Mouse (Mus musculus) thymus, postnatal 0 days (tissue): ENCODE measurements around the gene Slc16a5. TPM values are rescaled to one million over a fixed set of nuclear protein-coding genes. Genes with fewer than 3 reads are reported as not detected.

Experiments used
- DNase-seq: peaks from one replicate; pipeline ENCODE4 v3.0.0-alpha.2; 2015; ENCODE audit warnings: low spot score
- polyA plus RNA-seq: library from polyadenylated mRNA; unstranded; fragments of >200 nt; fragmentation: Nextera tagmentation; extraction: Ambion mirVana; gene quantifications from 2 replicates; pipeline ENCODE4 v1.2.1, GENCODE M21; 2015

Gene Slc16a5
- polyA plus RNA-seq: 206 and 207 TPM in 2 replicates

GRCm38 (mm10) chr11:115462243-115462891, at the start of gene Slc16a5:
Gene Slc16a5, plus strand, starts transcription at chr11:115462474.
- DNase-seq: peak; percentile 78

GRCm38 (mm10) chr11:115419531-115420237, 42.6 kb upstream of the Slc16a5 start, which contains the start of the genes Atp5h and Kctd2:
Gene Atp5h, minus strand, starts transcription at chr11:115419962.
Gene Kctd2, plus strand, starts transcription at chr11:115420128.
- DNase-seq: peak; percentile 96

- peak; percentile 46 for DNase-seq
These were observed 41.7 kb upstream of the Slc16a5 start for GRCm38 (mm10) chr11:115420336-115421190.

- no peak for DNase-seq
These were observed 40.9 kb upstream of the Slc16a5 start for GRCm38 (mm10) chr11:115421328-115421727.

- DNase-seq: peak; percentile 46
These were observed 40.3 kb upstream of the Slc16a5 start for GRCm38 (mm10) chr11:115421972-115422371.

- DNase-seq: peak; percentile 68
These were observed 39.2 kb upstream of the Slc16a5 start for GRCm38 (mm10) chr11:115423091-115423490.

GRCm38 (mm10) chr11:115424666-115425065, 37.6 kb upstream of the Slc16a5 start:
- peak; percentile 53 for DNase-seq

- peak; percentile 83 for DNase-seq
These were observed 36.6 kb upstream of the Slc16a5 start for GRCm38 (mm10) chr11:115425671-115426070.

GRCm38 (mm10) chr11:115427482-115428331, 34.6 kb upstream of the Slc16a5 start:
- DNase-seq: peak; percentile 86

GRCm38 (mm10) chr11:115429307-115429706, 33.0 kb upstream of the Slc16a5 start:
- DNase-seq: no peak

- DNase-seq: no peak
These were observed 31.7 kb upstream of the Slc16a5 start for GRCm38 (mm10) chr11:115430561-115430960.

- DNase-seq: no peak
These were observed 29.5 kb upstream of the Slc16a5 start for GRCm38 (mm10) chr11:115432814-115433213.

GRCm38 (mm10) chr11:115433342-115433741, 28.9 kb upstream of the Slc16a5 start:
- DNase-seq: no peak

- DNase-seq: peak; percentile 40
These were observed 26.5 kb upstream of the Slc16a5 start for GRCm38 (mm10) chr11:115435596-115436337.

- peak; percentile 72 for DNase-seq
These were observed 24.6 kb upstream of the Slc16a5 start for GRCm38 (mm10) chr11:115437571-115438122.

GRCm38 (mm10) chr11:115439326-115439725, 22.9 kb upstream of the Slc16a5 start:
- DNase-seq: no peak

GRCm38 (mm10) chr11:115439906-115440595, 22.2 kb upstream of the Slc16a5 start, which contains the start of gene Trim80:
Gene Trim80, plus strand, starts transcription at chr11:115440545.
- no peak for DNase-seq

- DNase-seq: peak; percentile 82
These were observed 20.9 kb upstream of the Slc16a5 start for GRCm38 (mm10) chr11:115441417-115441816.

- no peak for DNase-seq
These were observed 15.4 kb upstream of the Slc16a5 start for GRCm38 (mm10) chr11:115446906-115447305.
